Mouse (Mus musculus) MEL (cell line): ENCODE measurements around the gene Arhgef15.
A peak's percentile ranks its signal among the peaks of the same experiment; 100 is the strongest.

ENCODE experiments used
- E2F4 ChIP-seq: IDR thresholded peaks from 2 replicates; pipeline ENCODE4 v1.6.1; 2011; ENCODE audit warnings: low read depth, low read length, improper control_type of control experiment, borderline replicate concordance
- TAL1 ChIP-seq: IDR thresholded peaks from 2 replicates; pipeline ENCODE4 v1.6.1; 2012; ENCODE audit warnings: mild to moderate bottlenecking, inconsistent platforms, low read length, moderate library complexity, mixed read lengths

GRCm38 (mm10) chr11:68899815-68900214 lies 57.5 kb downstream of the Arhgef15 start:
- TF ChIP-seq E2F4: no peak
- TF ChIP-seq TAL1: peak; percentile 55
